In the genomic region with DNA sequence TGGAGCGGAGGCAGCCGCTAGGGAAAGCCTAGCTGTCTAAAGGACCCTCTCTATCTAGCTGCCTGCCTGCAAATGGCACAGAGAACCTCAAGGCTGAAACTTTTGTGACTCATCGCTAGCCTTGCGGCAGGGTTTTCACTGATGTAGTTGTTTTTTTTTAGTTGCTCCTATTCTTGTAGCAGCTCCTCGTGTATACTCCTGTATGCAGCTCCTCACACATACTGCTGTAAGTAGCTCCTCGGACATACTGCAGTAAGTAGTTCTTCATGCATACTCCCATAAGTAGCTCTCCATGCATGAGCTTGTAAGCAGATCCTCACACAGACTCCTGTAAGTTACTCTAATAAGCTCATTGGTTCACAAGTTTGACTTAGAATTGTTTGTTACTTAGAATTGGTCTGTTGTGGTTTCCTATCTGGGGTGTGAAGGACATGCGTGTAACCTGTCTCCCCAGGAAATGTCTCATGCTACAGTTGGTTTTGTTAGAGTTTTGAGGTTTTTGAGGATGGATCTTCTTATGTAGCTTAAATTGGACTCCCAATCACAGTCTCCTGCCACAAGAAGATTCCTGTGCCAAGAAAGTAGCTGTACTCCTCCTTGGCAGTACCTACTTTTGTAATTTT, we compare ENCODE assay signal across 20 mouse cellular contexts. TPM values are rescaled to one million over a fixed set of nuclear protein-coding genes. Genes with fewer than 3 reads are reported as not detected.
DNase-seq lines count a peak whose midpoint lies in the region; ATAC-seq lines count a peak whose summit lies in the region.
"Had no signal": no experiment of that assay in that cellular context is flagged by ENCODE, and none has a peak within 500 bp of the region (broad histone marks: within the 10 kb centered on the region; RNA-seq: fewer than 3 reads in every experiment).

No protein-coding gene starts in this region.

- no peak overlapping the region for H3K4me3 ChIP-seq in kidney, embryonic 15.5 days (replicated peaks)
- H3K4me3 ChIP-seq in kidney, embryonic 14.5 days (ENCODE audit: low read length) = no peak overlapping the region
- H3K4me3 ChIP-seq: embryonic facial prominence, embryonic 15.5 days; heart, embryonic 13.5 days; hindbrain, embryonic 10.5 days; limb, embryonic 13.5 days; midbrain, embryonic 15.5 days; neural tube, embryonic 15.5 days had no signal

- H3K27ac ChIP-seq in kidney, embryonic 15.5 days = 0 out of 2 replicates have a peak overlapping the region, but pooled peaks have one; percentile 2
- H3K27ac ChIP-seq in kidney, embryonic 14.5 days (ENCODE audit: low read depth, low read length) = no peak overlapping the region
- H3K27ac ChIP-seq: embryonic facial prominence, embryonic 15.5 days; heart, embryonic 13.5 days; hindbrain, embryonic 10.5 days; limb, embryonic 13.5 days; midbrain, embryonic 15.5 days; neural tube, embryonic 15.5 days had no signal

- H3K4me2 ChIP-seq in kidney, embryonic 15.5 days = no peak overlapping the region
- no peak overlapping the region for H3K4me2 ChIP-seq in kidney, embryonic 14.5 days (replicated peaks; ENCODE audit: low read depth, low read length)
- H3K4me2 ChIP-seq: embryonic facial prominence, embryonic 15.5 days; heart, embryonic 13.5 days; limb, embryonic 13.5 days; midbrain, embryonic 15.5 days; neural tube, embryonic 15.5 days had no signal

- peaks cover 9% of the 10 kb centered on the region; the same call in 1 of the 2 replicates for H3K36me3 ChIP-seq in kidney, embryonic 15.5 days
- H3K36me3 ChIP-seq in kidney, embryonic 14.5 days (ENCODE audit: control insufficient read depth, insufficient read depth, low read length) = no peaks in the 10 kb centered on the region
- H3K36me3 ChIP-seq: embryonic facial prominence, embryonic 15.5 days; midbrain, embryonic 15.5 days; neural tube, embryonic 15.5 days had no signal

- H3K27me3 ChIP-seq in kidney, embryonic 15.5 days = no peaks in the 10 kb centered on the region
- no peaks in the 10 kb centered on the region for H3K27me3 ChIP-seq in kidney, embryonic 14.5 days (ENCODE audit: control insufficient read depth, insufficient read depth, low read length)
- H3K27me3 ChIP-seq: embryonic facial prominence, embryonic 15.5 days; heart, embryonic 13.5 days; limb, embryonic 13.5 days; midbrain, embryonic 15.5 days; neural tube, embryonic 15.5 days had no signal

- WGBS in kidney, embryonic 15.5 days = 93% methylated on average over 7 of the region's 7 CpGs
- WGBS in kidney, embryonic 14.5 days = 94% methylated on average over 7 of the region's 7 CpGs

- H3K4me1 ChIP-seq in kidney, embryonic 15.5 days = 0 out of 2 replicates have a peak, but pooled peaks cover 3% of the 10 kb centered on the region
- no peaks in the 10 kb centered on the region for H3K4me1 ChIP-seq in kidney, embryonic 14.5 days (ENCODE audit: control insufficient read depth, insufficient read depth, low read length)
- H3K4me1 ChIP-seq: embryonic facial prominence, embryonic 15.5 days; hindbrain, embryonic 10.5 days; midbrain, embryonic 15.5 days; neural tube, embryonic 15.5 days had no signal

- DNase-seq in adrenal gland, postnatal 25 days = peak; percentile 27
- no peak for DNase-seq in spleen, adult 18-20 months
- DNase-seq in thymus, postnatal 0 days (ENCODE audit: low spot score) = no peak
- no peak for DNase-seq in layer of hippocampus, postnatal 25 days (ENCODE audit: extremely low spot score in 1 of 2, low spot score in 1 of 2)
- DNase-seq: B cell, adult 2 months; gastrocnemius, postnatal 14 days; kidney, adult 11 months; lung, postnatal 36 days; right cerebral cortex, postnatal 4 days had no signal

- no peak overlapping the region for H3K9ac ChIP-seq in kidney, embryonic 15.5 days
- no peak overlapping the region for H3K9ac ChIP-seq in kidney, embryonic 14.5 days (ENCODE audit: low read depth, low read length)
- H3K9ac ChIP-seq: embryonic facial prominence, embryonic 15.5 days; heart, embryonic 13.5 days; limb, embryonic 13.5 days; midbrain, embryonic 15.5 days; neural tube, embryonic 15.5 days had no signal

- ATAC-seq in kidney, embryonic 15.5 days (replicated peaks; ENCODE audit: low FRiP score) = no peak
- ATAC-seq in kidney, embryonic 14.5 days (ENCODE audit: low FRiP score, low TSS enrichment) = no peak
- peak; percentile 82 for ATAC-seq in CD4-positive, CD25-positive, alpha-beta regulatory T cell, adult 4 months
- 0 out of 2 replicates have a peak, but pooled peaks have one; percentile 20 for ATAC-seq in megakaryocyte progenitor cell, adult 5-6 weeks (replicated peaks; ENCODE audit: poor library complexity)
- ATAC-seq: forebrain, embryonic 14.5 days; midbrain, embryonic 15.5 days had no signal

- H3K9me3 ChIP-seq in kidney, embryonic 15.5 days (replicated peaks) = no peaks in the 10 kb centered on the region; the same call in 1 of the 2 replicates
- peaks cover 6% of the 10 kb centered on the region; the same call in 1 of the 2 replicates for H3K9me3 ChIP-seq in kidney, embryonic 14.5 days (ENCODE audit: control insufficient read depth, low read length)
- H3K9me3 ChIP-seq: embryonic facial prominence, embryonic 15.5 days; midbrain, embryonic 15.5 days; neural tube, embryonic 15.5 days had no signal

RNA-seq across cellular contexts. Expression of gene Golim4, which starts 26.7 kb away (rescaled TPM):
- polyA plus RNA-seq in kidney, embryonic 15.5 days (2015; fragmentation: Nextera tagmentation; extraction: Ambion mirVana) = 60.0 and 65.7 TPM in 2 replicates
- 44.3 and 51.7 TPM in 2 replicates for polyA plus RNA-seq in kidney, embryonic 14.5 days (2014; fragmentation: Nextera tagmentation; extraction: Ambion mirVana)
- polyA plus RNA-seq in CD4-positive, CD25-positive, alpha-beta regulatory T cell, adult 4 months (2017; shearing (Covaris generic)) = 1 to 10 TPM; 5.1 to 8.0 TPM
- total RNA-seq in adrenal gland, postnatal 25 days (2021) = 116 and 135 TPM in 2 replicates
- 38.8 and 44.3 TPM in 2 replicates for total RNA-seq in megakaryocyte progenitor cell, adult 5-6 weeks (2015)
- 38.9 and 49.8 TPM in 2 replicates for total RNA-seq in megakaryocyte progenitor cell, adult 5-6 weeks (2017)
- 16.6 and 16.9 TPM in 2 replicates for polyA plus RNA-seq in thymus, postnatal 0 days (2015; fragmentation: Nextera tagmentation; extraction: Ambion mirVana)
- total RNA-seq in layer of hippocampus, postnatal 25 days (2021) = 10 to 100 TPM; 20.9 to 21.9 TPM

Comparison
In these comparisons a context has a peak if more than half of its experiments do, and no peak if none do; other contexts are left out.
1. ATAC-seq: peak in CD4-positive, CD25-positive, alpha-beta regulatory T cell, adult 4 months (single experiment) and megakaryocyte progenitor cell, adult 5-6 weeks (single experiment); none in kidney, embryonic 15.5 days (single experiment) and kidney, embryonic 14.5 days (single experiment).